Mouse (Mus musculus): ENCODE measurements around the gene Braf.
A peak's percentile ranks its signal among the peaks of the same experiment; 100 is the strongest.
"Not testable (repeated sequence)": the region's sequence is repeated elsewhere in the genome, so short reads cannot be mapped to it uniquely, and the experiment has no call there.

Braf gene

GRCm38 (mm10) chr6:39724866-39725711 lies at the start of gene Braf:
TSS of gene Braf (minus strand) at chr6:39725463.
- DNase-seq = peak; percentile 89

GRCm38 (mm10) chr6:39775029-39775428 lies 49.8 kb upstream of the Braf start:
- no peak for DNase-seq

GRCm38 (mm10) chr6:39757229-39757628 lies 32.0 kb upstream of the Braf start:
- DNase-seq = no peak

GRCm38 (mm10) chr6:39749881-39750280 lies 24.6 kb upstream of the Braf start:
- DNase-seq = no peak

GRCm38 (mm10) chr6:39747094-39747493 lies 21.8 kb upstream of the Braf start:
- no peak for DNase-seq

GRCm38 (mm10) chr6:39745456-39745855 lies 20.2 kb upstream of the Braf start:
- no peak for DNase-seq

- DNase-seq = not testable (repeated sequence)
Measured at GRCm38 (mm10) chr6:39739698-39740097, 14.4 kb upstream of the Braf start.

GRCm38 (mm10) chr6:39728095-39728494 lies 2.8 kb upstream of the Braf start:
- no peak for DNase-seq

- DNase-seq = no peak
Measured at GRCm38 (mm10) chr6:39726149-39726548, 886 bp upstream of the Braf start.

- peak; percentile 62 for DNase-seq
Measured at GRCm38 (mm10) chr6:39724542-39724865, 759 bp downstream of the Braf start.

- peak; percentile 4 for DNase-seq
Measured at GRCm38 (mm10) chr6:39724071-39724470, 1.2 kb downstream of the Braf start.

- DNase-seq = no peak
Measured at GRCm38 (mm10) chr6:39718567-39718966, 6.7 kb downstream of the Braf start.

- no peak for DNase-seq
Measured at GRCm38 (mm10) chr6:39717049-39717448, 8.2 kb downstream of the Braf start.

- DNase-seq = no peak
Measured at GRCm38 (mm10) chr6:39714341-39714740, 10.9 kb downstream of the Braf start.

GRCm38 (mm10) chr6:39713399-39713798 lies 11.9 kb downstream of the Braf start:
- no peak for DNase-seq

- no peak for DNase-seq
Measured at GRCm38 (mm10) chr6:39705625-39706024, 19.6 kb downstream of the Braf start.

- no peak for DNase-seq
Measured at GRCm38 (mm10) chr6:39693126-39693525, 32.1 kb downstream of the Braf start.

- not testable (repeated sequence) for DNase-seq
Measured at GRCm38 (mm10) chr6:39686839-39687238, 38.4 kb downstream of the Braf start.

- DNase-seq = no peak
Measured at GRCm38 (mm10) chr6:39681795-39682194, 43.5 kb downstream of the Braf start.

GRCm38 (mm10) chr6:39680524-39680923 lies 44.7 kb downstream of the Braf start:
- DNase-seq = no peak

GRCm38 (mm10) chr6:39678241-39678640 lies 47.0 kb downstream of the Braf start:
- no peak for DNase-seq

- DNase-seq = no peak
Measured at GRCm38 (mm10) chr6:39675081-39675480, 50.2 kb downstream of the Braf start.

- DNase-seq = no peak
Measured at GRCm38 (mm10) chr6:39611296-39611695, 114.0 kb downstream of the Braf start.

GRCm38 (mm10) chr6:39610207-39610606 lies 115.1 kb downstream of the Braf start:
- DNase-seq = no peak

GRCm38 (mm10) chr6:39607365-39607764 lies 117.9 kb downstream of the Braf start:
- DNase-seq = no peak

Data from liver (tissue).